ENCODE assay signal across 28 mouse cellular contexts in genomic region chr4:137818341-137818740, GRCm38 (mm10).
"Had no signal": no experiment of that assay in that cellular context is flagged by ENCODE, and none has a peak within 500 bp of the region (broad histone marks: within the 10 kb centered on the region; RNA-seq: fewer than 3 reads in every experiment).

No protein-coding gene starts in this region.

- ATAC-seq: hindbrain, embryonic 16.5 days; inflammation-experienced regulatory T-cells, adult 6 months; intestine, embryonic 15.5 days had no signal

- H3K27ac ChIP-seq: heart, embryonic 10.5 days; hindbrain, embryonic 10.5 days; hindbrain, embryonic 12.5 days; hindbrain, embryonic 14.5 days; intestine, embryonic 15.5 days; kidney, embryonic 15.5 days; kidney, postnatal 0 days; left cerebral cortex, adult 2 months; limb, embryonic 10.5 days; limb, embryonic 12.5 days; liver, embryonic 13.5 days; liver, embryonic 15.5 days had no signal

- DNase-seq: gastrocnemius, postnatal 14 days; gastrocnemius, postnatal 36 days; heart, adult 18-20 months; heart, postnatal 10 days; heart, postnatal 4 days; kidney, adult 11 months; kidney, adult 2 months; kidney, adult 9 months; kidney, postnatal 36 days; layer of hippocampus, adult 9-11 months; layer of hippocampus, postnatal 36 days; liver; liver, embryonic 13.5 days had no signal

- H3K4me2 ChIP-seq: heart, embryonic 12.5 days; hindbrain, embryonic 12.5 days; hindbrain, embryonic 14.5 days; intestine, embryonic 15.5 days; kidney, embryonic 15.5 days; limb, embryonic 12.5 days; liver, embryonic 11.5 days; liver, embryonic 13.5 days; liver, embryonic 15.5 days had no signal

- H3K9me3 ChIP-seq: heart, embryonic 10.5 days; hindbrain, embryonic 10.5 days; intestine, embryonic 15.5 days; kidney, embryonic 15.5 days; limb, embryonic 10.5 days; liver, embryonic 13.5 days; liver, embryonic 15.5 days had no signal

- H3K36me3 ChIP-seq: heart, embryonic 10.5 days; heart, embryonic 12.5 days; hindbrain, embryonic 10.5 days; hindbrain, embryonic 12.5 days; intestine, embryonic 15.5 days; kidney, embryonic 15.5 days; limb, embryonic 10.5 days; limb, embryonic 12.5 days; liver, embryonic 13.5 days; liver, embryonic 15.5 days had no signal

- H3K4me1 ChIP-seq: intestine, embryonic 15.5 days; kidney, embryonic 15.5 days; limb, embryonic 12.5 days; liver, embryonic 13.5 days; liver, embryonic 15.5 days had no signal

- H3K4me3 ChIP-seq: heart, embryonic 10.5 days; heart, embryonic 12.5 days; hindbrain, embryonic 10.5 days; hindbrain, embryonic 12.5 days; intestine, embryonic 15.5 days; kidney, embryonic 15.5 days; left cerebral cortex, adult 2 months; limb, embryonic 10.5 days; limb, embryonic 12.5 days; liver, embryonic 13.5 days; liver, embryonic 15.5 days had no signal

- H3K9ac ChIP-seq: heart, embryonic 12.5 days; hindbrain, embryonic 12.5 days; hindbrain, embryonic 14.5 days; intestine, embryonic 15.5 days; kidney, embryonic 15.5 days; limb, embryonic 12.5 days; liver, embryonic 13.5 days; liver, embryonic 15.5 days had no signal

- H3K27me3 ChIP-seq: heart, embryonic 12.5 days; hindbrain, embryonic 12.5 days; intestine, embryonic 15.5 days; kidney, embryonic 15.5 days; limb, embryonic 12.5 days; liver, embryonic 13.5 days had no signal
